Mouse (Mus musculus): ENCODE measurements around the gene Hvcn1. TPM values are rescaled to one million over a fixed set of nuclear protein-coding genes. Genes with fewer than 3 reads are reported as not detected.

Hvcn1 gene
- polyA plus RNA-seq, 1 experiment from 2014 or later, result 9.8 TPM

GRCm38 (mm10) chr5:122291149-122291548 lies 84.5 kb downstream of the Hvcn1 start:
- H3K9ac ChIP-seq, result no peak overlapping the region
- H3K27ac ChIP-seq (replicated peaks), result no peak overlapping the region
- H3K9me3 ChIP-seq (replicated peaks), result no peaks in the 10 kb centered on the region
- ATAC-seq (ENCODE audit: insufficient number of reproducible peaks, low FRiP score, low TSS enrichment, low read depth), result no peak
- no peak overlapping the region for H3K4me2 ChIP-seq (replicated peaks)
- H3K36me3 ChIP-seq, result no peaks in the 10 kb centered on the region
- no peak overlapping the region for H3K4me3 ChIP-seq (replicated peaks)
- WGBS, result 53% methylated on average over 6 of the region's 6 CpGs
- H3K27me3 ChIP-seq, result no peaks in the 10 kb centered on the region
- H3K4me1 ChIP-seq, result peaks cover 10% of the 10 kb centered on the region

Other genes with a start within 250 kb of the Hvcn1 start
- 1.6 and 4.1 TPM in 2 replicates for gene Cux2, start 156.7 kb upstream of the Hvcn1 start, polyA plus RNA-seq (2015; fragmentation: Nextera tagmentation; extraction: Ambion mirVana)
- gene Myl2, start 105.9 kb upstream of the Hvcn1 start, polyA plus RNA-seq (2015; fragmentation: Nextera tagmentation; extraction: Ambion mirVana), result 3.6 and 4.6 TPM in 2 replicates
- 0.24 TPM in 1 of 2 replicates, not detected in the other for gene Ccdc63, start 66.0 kb upstream of the Hvcn1 start, polyA plus RNA-seq (2015; fragmentation: Nextera tagmentation; extraction: Ambion mirVana)
- 235 and 238 TPM in 2 replicates for gene Ppp1cc, start 48.5 kb upstream of the Hvcn1 start, polyA plus RNA-seq (2015; fragmentation: Nextera tagmentation; extraction: Ambion mirVana)
- 6.9 and 7.5 TPM in 2 replicates for gene Tctn1, start 57.7 kb downstream of the Hvcn1 start, polyA plus RNA-seq (2015; fragmentation: Nextera tagmentation; extraction: Ambion mirVana)
- gene Pptc7, start 77.6 kb downstream of the Hvcn1 start, polyA plus RNA-seq (2015; fragmentation: Nextera tagmentation; extraction: Ambion mirVana), result 8.0 and 9.5 TPM in 2 replicates
- 11.4 and 11.5 TPM in 2 replicates for gene Rad9b, start 147.4 kb downstream of the Hvcn1 start, polyA plus RNA-seq (2015; fragmentation: Nextera tagmentation; extraction: Ambion mirVana)
- 178 and 184 TPM in 2 replicates for gene Vps29, start 147.6 kb downstream of the Hvcn1 start, polyA plus RNA-seq (2015; fragmentation: Nextera tagmentation; extraction: Ambion mirVana)
- 61.3 and 64.5 TPM in 2 replicates for gene Gpn3, start 165.1 kb downstream of the Hvcn1 start, polyA plus RNA-seq (2015; fragmentation: Nextera tagmentation; extraction: Ambion mirVana)
- 79.9 and 92.3 TPM in 2 replicates for gene Fam216a, start 165.6 kb downstream of the Hvcn1 start, polyA plus RNA-seq (2015; fragmentation: Nextera tagmentation; extraction: Ambion mirVana)
- 129 and 139 TPM in 2 replicates for gene Arpc3, start 185.1 kb downstream of the Hvcn1 start, polyA plus RNA-seq (2015; fragmentation: Nextera tagmentation; extraction: Ambion mirVana)
- gene Anapc7, start 214.9 kb downstream of the Hvcn1 start, polyA plus RNA-seq (2015; fragmentation: Nextera tagmentation; extraction: Ambion mirVana), result 42.4 and 42.6 TPM in 2 replicates